Mouse (Mus musculus): ENCODE results near the gene Olfr71.

Olfr71 gene

GRCm38 (mm10) chr4:43655656-43656338 is 54.3 kb downstream of the Olfr71 start:
- no peak for DNase-seq

Measured in thymus, postnatal 25 days (tissue).